Mouse (Mus musculus) CH12.LX (cell line): Measurements from ENCODE around the gene Uqcrq. TPM values are rescaled to one million over a fixed set of nuclear protein-coding genes. Genes with fewer than 3 reads are reported as not detected.

Experiments used
- DNase-seq: peaks from one replicate; pipeline ENCODE4 v3.0.0-alpha.2; 2013; ENCODE audit errors: extremely low read depth
- H3K27ac ChIP-seq: 2 replicates; pipeline ENCODE4 v1.5.1; 2012; ENCODE audit warnings: low read depth, mild to moderate bottlenecking, control low read depth, moderate library complexity; ENCODE audit not compliant: insufficient read depth
- H3K27me3 ChIP-seq: replicated peaks from 2 replicates; pipeline ENCODE3; 2012; ENCODE audit warnings: inconsistent platforms
- H3K36me3 ChIP-seq, 2 experiments: replicated peaks in 1 of 2; 2 replicates each; pipeline versions ENCODE3 to v1.6.1; 2012; ENCODE audit warnings: inconsistent platforms in 1 of 2, low read length in 1 of 2, mild to moderate bottlenecking in 1 of 2, mixed read lengths in 1 of 2, moderate library complexity in 1 of 2; ENCODE audit not compliant: control insufficient read depth in 1 of 2, insufficient read depth in 1 of 2
- H3K4me1 ChIP-seq, 2 experiments: 2 replicates each; pipeline ENCODE4 v1.6.1; 2012; ENCODE audit warnings: inconsistent platforms in 1 of 2, moderate library complexity in 1 of 2; ENCODE audit not compliant: insufficient read depth in 2 of 2, control insufficient read depth in 1 of 2
- H3K4me2 ChIP-seq: 2 replicates; pipeline ENCODE4 v1.6.1; 2012; ENCODE audit warnings: low read depth, mild to moderate bottlenecking, control low read depth; ENCODE audit not compliant: poor library complexity, insufficient read depth, severe bottlenecking
- H3K4me3 ChIP-seq, 3 experiments: fragments of 150-350 bp in 1 of 3; sonication (generic) in 1 of 3; replicated peaks in 1 of 3; 2 replicates each; pipeline versions ENCODE3 to v1.5.1; 2011 to 2012; ENCODE audit warnings: low read depth in 2 of 3, low read length in 2 of 3, mild to moderate bottlenecking in 2 of 3, moderate library complexity in 2 of 3, control low read depth in 1 of 3, improper control_type of control experiment in 1 of 3, inconsistent platforms in 1 of 3, mixed read lengths in 1 of 3; ENCODE audit not compliant: poor library complexity in 1 of 3
- H3K79me2 ChIP-seq: replicated peaks from 2 replicates; pipeline ENCODE4 v1.6.1; 2012; ENCODE audit warnings: mild to moderate bottlenecking, moderate library complexity; ENCODE audit not compliant: control insufficient read depth, poor library complexity, insufficient read depth, severe bottlenecking; ENCODE audit errors: extremely low read depth
- H3K9ac ChIP-seq: 2 replicates; pipeline ENCODE4 v1.6.1; 2012; ENCODE audit warnings: low read depth, mild to moderate bottlenecking, control low read depth, moderate library complexity; ENCODE audit not compliant: insufficient read depth
- H3K9me3 ChIP-seq: replicated peaks from 2 replicates; pipeline ENCODE3; 2012; ENCODE audit warnings: low read length, inconsistent platforms, mixed read lengths
- CHD1 ChIP-seq: IDR thresholded peaks from 2 replicates; pipeline ENCODE4 v1.6.1; 2012; ENCODE audit warnings: low read depth, low read length, improper control_type of control experiment, inconsistent platforms
- CTCF ChIP-seq, 2 experiments: IDR thresholded peaks in 1 of 2; conservative IDR thresholded peaks in 1 of 2; 2 replicates each; pipeline ENCODE4 v1.5.1; 2011 to 2012; ENCODE audit warnings: low read depth in 2 of 2, low read length in 2 of 2, improper control_type of control experiment in 1 of 2, inconsistent platforms in 1 of 2, mild to moderate bottlenecking in 1 of 2, moderate library complexity in 1 of 2
- ELF1 ChIP-seq: IDR thresholded peaks from 2 replicates; pipeline ENCODE4 v1.6.1; 2014; ENCODE audit warnings: low read depth, mild to moderate bottlenecking, inconsistent platforms, low read length, improper control_type of control experiment
- ETS1 ChIP-seq: conservative IDR thresholded peaks from 2 replicates; pipeline ENCODE4 v1.6.1; 2012; ENCODE audit warnings: low read depth, mild to moderate bottlenecking, inconsistent platforms, low read length, improper control_type of control experiment, moderate library complexity
- GABPA ChIP-seq: IDR thresholded peaks from 2 replicates; pipeline ENCODE4 v1.6.1; 2012; ENCODE audit warnings: low read depth, low read length, improper control_type of control experiment, inconsistent platforms; ENCODE audit not compliant: insufficient replicate concordance
- HCFC1 ChIP-seq: IDR thresholded peaks from 2 replicates; pipeline ENCODE4 v1.6.1; 2012; ENCODE audit warnings: low read depth, mild to moderate bottlenecking, inconsistent platforms, low read length, improper control_type of control experiment
- IRF4 ChIP-seq: IDR thresholded peaks from 2 replicates; pipeline ENCODE4 v1.6.1; 2014; ENCODE audit warnings: low read depth, mild to moderate bottlenecking, inconsistent platforms, low read length, improper control_type of control experiment
- JUN ChIP-seq: IDR thresholded peaks from 2 replicates; pipeline ENCODE4 v1.6.1; 2011; ENCODE audit warnings: low read depth, mild to moderate bottlenecking, low read length, improper control_type of control experiment, moderate library complexity; ENCODE audit not compliant: insufficient read depth
- JUND ChIP-seq: conservative IDR thresholded peaks from 2 replicates; pipeline ENCODE4 v1.6.1; 2011; ENCODE audit warnings: low read depth, low read length, improper control_type of control experiment
- KAT2A ChIP-seq: IDR thresholded peaks from 2 replicates; pipeline ENCODE4 v1.6.1; 2012; ENCODE audit warnings: low read length, improper control_type of control experiment, inconsistent platforms; ENCODE audit not compliant: insufficient replicate concordance
- MAFK ChIP-seq: IDR thresholded peaks from 2 replicates; pipeline ENCODE4 v1.6.1; 2011; ENCODE audit warnings: low read length, improper control_type of control experiment; ENCODE audit not compliant: insufficient replicate concordance
- MEF2A ChIP-seq: IDR thresholded peaks from 2 replicates; pipeline ENCODE4 v1.6.1; 2014; ENCODE audit warnings: low read depth, mild to moderate bottlenecking, inconsistent platforms, low read length, improper control_type of control experiment, borderline replicate concordance
- MXI1 ChIP-seq: IDR thresholded peaks from 2 replicates; pipeline ENCODE4 v1.6.1; 2011; ENCODE audit warnings: mild to moderate bottlenecking, low read depth, low read length, improper control_type of control experiment
- MYC ChIP-seq: IDR thresholded peaks from 2 replicates; pipeline ENCODE4 v1.6.1; 2011; ENCODE audit warnings: low read depth, mild to moderate bottlenecking, improper control_type of control experiment, low read length
- NELFE ChIP-seq: IDR thresholded peaks from 2 replicates; pipeline ENCODE4 v1.6.1; 2011; ENCODE audit warnings: low read depth, low read length, improper control_type of control experiment
- NRF1 ChIP-seq: IDR thresholded peaks from 2 replicates; pipeline ENCODE4 v1.6.1; 2014; ENCODE audit warnings: low read depth, mild to moderate bottlenecking, inconsistent platforms, low read length, improper control_type of control experiment, moderate library complexity
- PAX5 ChIP-seq: IDR thresholded peaks from 2 replicates; pipeline ENCODE4 v1.6.1; 2012; ENCODE audit warnings: low read length, inconsistent platforms, mixed read lengths
- RAD21 ChIP-seq: IDR thresholded peaks from 2 replicates; pipeline ENCODE4 v1.6.1; 2011; ENCODE audit warnings: low read depth, mild to moderate bottlenecking, low read length, improper control_type of control experiment, moderate library complexity
- RCOR1 ChIP-seq: conservative IDR thresholded peaks from 2 replicates; pipeline ENCODE4 v1.6.1; 2012; ENCODE audit warnings: low read depth, mild to moderate bottlenecking, inconsistent platforms, low read length, improper control_type of control experiment
- SMC3 ChIP-seq: IDR thresholded peaks from 2 replicates; pipeline ENCODE4 v1.6.1; 2011; ENCODE audit warnings: low read depth, low read length, improper control_type of control experiment
- TBP ChIP-seq: conservative IDR thresholded peaks from 2 replicates; pipeline ENCODE4 v1.6.1; 2011; ENCODE audit warnings: low read depth, low read length, improper control_type of control experiment
- TCF12 ChIP-seq: IDR thresholded peaks from 2 replicates; pipeline ENCODE4 v1.6.1; 2014; ENCODE audit warnings: low read depth, mild to moderate bottlenecking, inconsistent platforms, low read length, improper control_type of control experiment
- USF1 ChIP-seq: IDR thresholded peaks from 2 replicates; pipeline ENCODE4 v1.6.1; 2014; ENCODE audit warnings: low read depth, mild to moderate bottlenecking, inconsistent platforms, low read length, improper control_type of control experiment
- USF2 ChIP-seq: conservative IDR thresholded peaks from 2 replicates; pipeline ENCODE4 v1.6.1; 2011; ENCODE audit warnings: low read depth, low read length, improper control_type of control experiment
- ZC3H11A ChIP-seq: IDR thresholded peaks from 2 replicates; pipeline ENCODE4 v1.6.1; 2012; ENCODE audit warnings: low read depth, mild to moderate bottlenecking, inconsistent platforms, low read length, improper control_type of control experiment
- ZKSCAN1 ChIP-seq: IDR thresholded peaks from 2 replicates; pipeline ENCODE4 v1.6.1; 2012; ENCODE audit warnings: low read depth, inconsistent platforms, low read length, improper control_type of control experiment, borderline replicate concordance
- ZMIZ1 ChIP-seq: IDR thresholded peaks from 2 replicates; pipeline ENCODE4 v1.6.1; 2012; ENCODE audit warnings: low read depth, mild to moderate bottlenecking, inconsistent platforms, low read length, improper control_type of control experiment
- ZNF384 ChIP-seq: IDR thresholded peaks from 2 replicates; pipeline ENCODE4 v1.6.1; 2012; ENCODE audit warnings: low read depth, low read length, improper control_type of control experiment, inconsistent platforms
- dilution Hi-C: fragments of 300-500 bp; cut with MboI; formaldehyde crosslinking; loops from 2 replicates; pipeline ENCODE4 v1.14.3; 2020; ENCODE audit warnings: low sequenced_read_pairs; ENCODE audit not compliant: extremely low pct_unique_long_range_greater_than_20kb, extremely low pct_ligation_motif_present
- in situ Hi-C: fragments of 300-500 bp; cut with MboI; formaldehyde crosslinking; loops from 3 replicates; pipeline ENCODE4 v1.14.3; 2019; ENCODE audit warnings: low sequenced_read_pairs, low pct_ligation_motif_present, low pct_unique_long_range_greater_than_20kb, mixed read lengths
- polyA plus RNA-seq: library from polyadenylated mRNA; unstranded; fragments of >175 nt; gene quantifications from 2 replicates; pipeline ENCODE4 v1.2.1, GENCODE M21; 2012; ENCODE audit warnings: low read depth; ENCODE audit not compliant: insufficient read length
- total RNA-seq, 2 experiments: library from RNA; depleted of rRNA; stranded (reverse); fragments of 300-350 nt in 1 of 2; fragments of >200 nt in 1 of 2; gene quantifications; 2 replicates each; pipeline ENCODE4 v1.2.3; 2012 to 2014

Gene Uqcrq
- total and polyA plus RNA-seq, 3 experiments, result 120 to 765 (median 168) TPM

- peaks cover 5% of the 10 kb centered on the region for H3K9me3 ChIP-seq
- no peak for DNase-seq
- in situ Hi-C loops (no loop called here), dilution Hi-C loops (no loop called here)
- H3K79me2 ChIP-seq, result no peaks in the 10 kb centered on the region
- no peak overlapping the region for H3K9ac ChIP-seq
- H3K27ac ChIP-seq, result no peak overlapping the region
- H3K4me2 ChIP-seq, result no peak overlapping the region
- 0 out of 4 replicates have a peak, but pooled peaks cover 0 to 2% of the 10 kb centered on the region in 2 experiments for H3K4me1 ChIP-seq
- H3K4me3 ChIP-seq, result no peak overlapping the region
- no peak for TF ChIP-seq CHD1
- no peak for TF ChIP-seq JUN
- no peak for TF ChIP-seq NELFE
- TF ChIP-seq KAT2A, result no peak
- TF ChIP-seq ZKSCAN1, result no peak
- no peak for TF ChIP-seq ELF1
- no peak for TF ChIP-seq CTCF (conservative IDR thresholded peaks at IDR 0.05 in 1 of 2, IDR thresholded peaks at IDR 0.05 in 1 of 2; ENCODE audit: low read depth in 2 of 2, low read length in 2 of 2)
- no peak for TF ChIP-seq NRF1
- no peak for TF ChIP-seq MAFK
- no peak for TF ChIP-seq ZNF384
- no peak for TF ChIP-seq USF2
- TF ChIP-seq MYC, result no peak
- TF ChIP-seq TBP, result no peak
- TF ChIP-seq ETS1, result no peak
- TF ChIP-seq MEF2A, result no peak
- no peak for TF ChIP-seq ZMIZ1
- no peak for TF ChIP-seq MXI1
- TF ChIP-seq, all 38 proteins: peak for 0
- Histone ChIP-seq H3K36me3 (no peaks in the 10 kb centered on the region), H3K27me3 (peaks cover 1% of the 10 kb centered on the region)
These were observed 22.4 kb upstream of the Uqcrq start for GRCm38 (mm10) chr11:53453031-53453430.

GRCm38 (mm10) chr11:53452396-53452795 lies 21.8 kb upstream of the Uqcrq start:
- Histone ChIP-seq H3K9ac (no peak overlapping the region), H3K4me3 (no peak overlapping the region), H3K27ac (no peak overlapping the region), H3K4me2 (no peak overlapping the region), H3K79me2 (no peaks in the 10 kb centered on the region), H3K27me3 (peaks cover 1% of the 10 kb centered on the region), H3K4me1 (0 out of 4 replicates have a peak, but pooled peaks cover 0 to 2% of the 10 kb centered on the region in 2 experiments), H3K9me3 (peaks cover 4% of the 10 kb centered on the region), H3K36me3 (no peaks in the 10 kb centered on the region)
- no peak for TF ChIP-seq HCFC1
- TF ChIP-seq GABPA, result no peak
- TF ChIP-seq JUND, result no peak
- no peak for TF ChIP-seq TBP
- no peak for TF ChIP-seq MAFK
- no peak for TF ChIP-seq USF2
- no peak for TF ChIP-seq ZC3H11A
- TF ChIP-seq SMC3, result no peak
- TF ChIP-seq TCF12, result no peak
- no peak for TF ChIP-seq MXI1
- TF ChIP-seq RCOR1, result no peak
- TF ChIP-seq USF1, result no peak
- TF ChIP-seq NRF1, result no peak
- TF ChIP-seq RAD21, result no peak
- TF ChIP-seq PAX5, result no peak
- no peak for TF ChIP-seq CHD1
- no peak for TF ChIP-seq ZNF384
- no peak for TF ChIP-seq MYC
- TF ChIP-seq IRF4, result no peak
- dilution Hi-C loops (no loop called here), in situ Hi-C loops (no loop called here)
- no peak for DNase-seq
